Comparison of ENCODE assay signal across 8 mouse cellular contexts in the genomic region with DNA sequence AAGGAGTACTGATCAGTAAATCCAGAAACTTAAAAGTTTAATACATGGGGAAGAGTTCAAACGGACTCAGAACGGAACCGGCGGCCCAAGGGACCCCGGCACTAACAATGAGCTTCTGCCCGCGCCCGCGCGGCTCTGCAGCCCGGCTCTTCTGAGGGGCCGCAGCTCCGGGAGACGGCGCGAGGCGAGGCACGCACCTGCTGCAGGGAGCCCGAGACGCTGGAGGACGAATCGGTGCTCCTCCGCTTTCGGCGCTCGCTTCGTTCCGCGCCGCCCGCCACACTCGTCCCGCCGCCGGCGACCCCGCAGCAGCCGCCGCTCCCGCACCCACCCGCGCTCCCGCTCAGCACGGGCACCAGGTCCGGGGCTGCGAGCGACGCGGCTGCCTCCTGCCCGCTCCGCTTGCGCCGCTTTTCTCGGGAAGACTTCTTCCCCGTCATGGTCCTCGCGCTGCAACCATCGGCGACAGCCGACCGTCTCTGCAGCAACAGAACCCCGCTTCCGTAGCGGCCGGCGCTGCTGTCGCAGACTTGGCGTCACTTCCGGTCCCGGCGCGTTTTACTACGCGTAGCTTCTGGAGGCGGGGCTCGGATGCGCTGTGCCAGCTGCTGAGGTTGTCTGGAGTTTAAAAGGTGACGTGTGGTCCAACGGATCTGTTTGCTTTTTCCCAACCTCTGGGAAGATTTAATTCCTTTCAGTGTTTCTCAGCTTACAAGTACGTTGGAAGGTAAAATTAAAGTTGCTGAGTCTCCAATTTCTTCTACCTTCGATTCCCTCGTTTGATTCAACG. TPM values are rescaled to one million over a fixed set of nuclear protein-coding genes. Genes with fewer than 3 reads are reported as not detected.
DNase-seq lines count a peak whose midpoint lies in the region; ATAC-seq and TF ChIP-seq lines count a peak whose summit lies in the region.

A gene (plus strand): TSS at position 282 of the 790 bp plus-strand sequence.
A gene (minus strand): TSS at position 532 of the 790 bp plus-strand sequence.

- no peaks in the 10 kb centered on the region for H3K27me3 ChIP-seq in embryonic facial prominence, embryonic 15.5 days
- H3K27me3 ChIP-seq in limb, embryonic 14.5 days (ENCODE audit: control insufficient read depth, insufficient read depth, low read length) = no peaks in the 10 kb centered on the region
- no peaks in the 10 kb centered on the region for H3K27me3 ChIP-seq in midbrain, postnatal 0 days (ENCODE audit: insufficient read depth, low read length)

- ATAC-seq in embryonic facial prominence, embryonic 15.5 days (ENCODE audit: insufficient number of reproducible peaks, low FRiP score, low TSS enrichment, low read depth) = peak; percentile 93
- peak; percentile 97 for ATAC-seq in limb, embryonic 14.5 days (ENCODE audit: low FRiP score, low read depth)
- peak; percentile 97 for ATAC-seq in midbrain, postnatal 0 days (ENCODE audit: low FRiP score)

- DNase-seq in 416B (ENCODE audit: low read depth) = peak; percentile 94
- peak; percentile 91 for DNase-seq in heart, adult 8-10 months (ENCODE audit: low spot score)
- DNase-seq in kidney, adult 9 months = peak; percentile 92
- DNase-seq in limb, embryonic 14.5 days (ENCODE audit: low spot score) = peak; percentile 93
- DNase-seq in midbrain, postnatal 0 days (ENCODE audit: low spot score) = peak; percentile 96
- DNase-seq in spleen, postnatal 14 days (ENCODE audit: low spot score in 2 of 2) = peak; percentile 85 to 95

- under 1% methylated on average over 83 of the region's 83 CpGs for WGBS in bone marrow, adult 2 months
- WGBS in embryonic facial prominence, embryonic 15.5 days = under 1% methylated on average over 82 of the region's 83 CpGs
- 4% methylated on average over 77 of the region's 83 CpGs for WGBS in limb, embryonic 14.5 days
- WGBS in midbrain, postnatal 0 days = 1% methylated on average over 71 of the region's 83 CpGs

- no peaks in the 10 kb centered on the region for H3K36me3 ChIP-seq in embryonic facial prominence, embryonic 15.5 days
- H3K36me3 ChIP-seq in limb, embryonic 14.5 days (ENCODE audit: control insufficient read depth, insufficient read depth, low read length) = no peaks in the 10 kb centered on the region
- no peaks in the 10 kb centered on the region for H3K36me3 ChIP-seq in midbrain, postnatal 0 days (ENCODE audit: insufficient read depth, low read length)

- H3K9me3 ChIP-seq in embryonic facial prominence, embryonic 15.5 days (replicated peaks) = no peaks in the 10 kb centered on the region
- no peaks in the 10 kb centered on the region for H3K9me3 ChIP-seq in limb, embryonic 14.5 days (ENCODE audit: control insufficient read depth, low read length)
- H3K9me3 ChIP-seq in midbrain, postnatal 0 days (ENCODE audit: low read length) = no peaks in the 10 kb centered on the region

- peak within 1 kb of the TSS; percentile 73 for H3K9ac ChIP-seq in embryonic facial prominence, embryonic 15.5 days
- H3K9ac ChIP-seq in limb, embryonic 14.5 days (ENCODE audit: low read depth, low read length, severe bottlenecking) = peak within 1 kb of the TSS; percentile 81
- peak within 1 kb of the TSS; percentile 59 for H3K9ac ChIP-seq in midbrain, postnatal 0 days (replicated peaks; ENCODE audit: low read length, poor library complexity, severe bottlenecking)

- peak; percentile 84; the same call in 1 of the 2 replicates for TF ChIP-seq POLR2A in bone marrow, adult 2 months (IDR thresholded peaks at IDR 0.05; ENCODE audit: borderline replicate concordance, control insufficient read depth, low read depth, low read length)
- peak; percentile 89 for TF ChIP-seq POLR2A in limb, embryonic 14.5 days (IDR thresholded peaks at IDR 0.05; ENCODE audit: borderline replicate concordance, extremely low read depth, insufficient read depth, insufficient read length)

- H3K4me1 ChIP-seq in bone marrow, adult 2 months (ENCODE audit: control insufficient read depth, insufficient read depth, low read length) = peaks cover 1% of the 10 kb centered on the region; the same call in 1 of the 2 replicates
- H3K4me1 ChIP-seq in embryonic facial prominence, embryonic 15.5 days = peaks cover 10% of the 10 kb centered on the region; the same call in 1 of the 2 replicates
- H3K4me1 ChIP-seq in limb, embryonic 14.5 days (ENCODE audit: control insufficient read depth, insufficient read depth, low read length) = no peaks in the 10 kb centered on the region
- H3K4me1 ChIP-seq in midbrain, postnatal 0 days (ENCODE audit: insufficient read depth, low read length) = no peaks in the 10 kb centered on the region

- peak within 1 kb of the TSS; percentile 82 for H3K4me3 ChIP-seq in bone marrow, adult 2 months (replicated peaks; ENCODE audit: control insufficient read depth, low read depth, low read length)
- H3K4me3 ChIP-seq in embryonic facial prominence, embryonic 15.5 days (replicated peaks) = peak within 1 kb of the TSS; percentile 89
- H3K4me3 ChIP-seq in limb, embryonic 14.5 days (replicated peaks; ENCODE audit: low read length) = peak within 1 kb of the TSS; percentile 86
- H3K4me3 ChIP-seq in midbrain, postnatal 0 days (ENCODE audit: low read depth, low read length) = peak within 1 kb of the TSS; percentile 68

- H3K4me2 ChIP-seq in embryonic facial prominence, embryonic 15.5 days (replicated peaks) = peak within 1 kb of the TSS; percentile 49
- H3K4me2 ChIP-seq in limb, embryonic 14.5 days (replicated peaks; ENCODE audit: low read depth, low read length, severe bottlenecking) = peak within 1 kb of the TSS; percentile 47
- peak within 1 kb of the TSS; percentile 60 for H3K4me2 ChIP-seq in midbrain, postnatal 0 days (ENCODE audit: low read depth, low read length, poor library complexity, severe bottlenecking)

- no peak for TF ChIP-seq CTCF in bone marrow, adult 2 months (IDR thresholded peaks at IDR 0.05; ENCODE audit: control insufficient read depth, insufficient read depth, low read length)
- no peak for TF ChIP-seq CTCF in midbrain, postnatal 0 days (IDR thresholded peaks at IDR 0.05)

- H3K27ac ChIP-seq in bone marrow, adult 2 months (ENCODE audit: control insufficient read depth, insufficient read depth, low read depth, low read length, poor library complexity) = peak within 1 kb of the TSS; percentile 80
- H3K27ac ChIP-seq in embryonic facial prominence, embryonic 15.5 days (replicated peaks) = peak within 1 kb of the TSS; percentile 84
- H3K27ac ChIP-seq in limb, embryonic 14.5 days (replicated peaks; ENCODE audit: low read depth, low read length) = peak within 1 kb of the TSS; percentile 70
- H3K27ac ChIP-seq in midbrain, postnatal 0 days (ENCODE audit: low read depth, low read length) = peak within 1 kb of the TSS; percentile 90

RNA-seq across cellular contexts. Expression of the first gene that starts in this region (rescaled TPM):
- not detected in 2 replicates for polyA plus RNA-seq in bone marrow, adult 2 months (2011; ENCODE audit: insufficient read depth, insufficient read length, low replicate concordance, missing spikeins)
- 0.58 TPM in 1 of 2 replicates, not detected in the other for polyA plus RNA-seq in embryonic facial prominence, embryonic 15.5 days (2015; fragmentation: Nextera tagmentation; extraction: Ambion mirVana)
- total RNA-seq in heart, adult 8-10 months (2022) = not detected
- not detected in 2 replicates for polyA plus RNA-seq in limb, embryonic 14.5 days (2012; rRNA removed)
- 0.81 TPM in 1 of 2 replicates, not detected in the other for polyA plus RNA-seq in limb, embryonic 14.5 days (2014; fragmentation: Nextera tagmentation; extraction: Ambion mirVana)
- total RNA-seq in midbrain, postnatal 0 days (2014; rRNA removed) = not detected in 2 replicates
- polyA plus RNA-seq in midbrain, postnatal 0 days (2015; fragmentation: Nextera tagmentation; extraction: Ambion mirVana) = 0.35 TPM in 1 of 2 replicates, not detected in the other

RNA-seq across cellular contexts. Expression of the second gene that starts in this region (rescaled TPM):
- 6.2 and 6.6 TPM in 2 replicates for polyA plus RNA-seq in bone marrow, adult 2 months (2011; ENCODE audit: insufficient read depth, insufficient read length, low replicate concordance, missing spikeins)
- polyA plus RNA-seq in embryonic facial prominence, embryonic 15.5 days (2015; fragmentation: Nextera tagmentation; extraction: Ambion mirVana) = 17.0 and 18.3 TPM in 2 replicates
- 1 to 10 TPM; 3.4 to 4.4 (median 3.8) TPM for total RNA-seq in heart, adult 8-10 months (2022)
- 11.0 and 15.4 TPM in 2 replicates for polyA plus RNA-seq in limb, embryonic 14.5 days (2012; rRNA removed)
- polyA plus RNA-seq in limb, embryonic 14.5 days (2014; fragmentation: Nextera tagmentation; extraction: Ambion mirVana) = 17.9 and 19.5 TPM in 2 replicates
- total RNA-seq in midbrain, postnatal 0 days (2014; rRNA removed) = 9.2 and 13.6 TPM in 2 replicates
- 8.8 and 9.2 TPM in 2 replicates for polyA plus RNA-seq in midbrain, postnatal 0 days (2015; fragmentation: Nextera tagmentation; extraction: Ambion mirVana)

Comparison
In these comparisons a context has a peak if more than half of its experiments do, and no peak if none do; other contexts are left out.
1. Peak in every context shown above with its lines: DNase-seq, ATAC-seq, H3K4me3 ChIP-seq and H3K27ac ChIP-seq.